In genomic region chr4:70601301-70601700, GRCm38 (mm10) we compare ENCODE assay signal across 8 mouse cellular contexts.
DNase-seq lines count a peak whose midpoint lies in the region; ATAC-seq and TF ChIP-seq lines count a peak whose summit lies in the region.

No protein-coding gene starts in this region.

- DNase-seq in cerebellum, adult 11-12 months = no peak
- DNase-seq in right cerebral cortex, adult 18-20 months = peak; percentile 46
- DNase-seq in right cerebral cortex, postnatal 25 days = no peak
- peak; percentile 9 for DNase-seq in induced T-regulatory cell, adult 2 months (ENCODE audit: low read depth)
- DNase-seq in mesoderm, embryonic 11.5 days (ENCODE audit: low read depth, low spot score) = peak; percentile 44
- DNase-seq in yolk sac, embryonic 10.5 days (ENCODE audit: low spot score) = no peak

- no peak overlapping the region for H3K4me3 ChIP-seq in cortical plate, adult 2 months (ENCODE audit: insufficient read depth, low read length)

- H3K27ac ChIP-seq in cortical plate, adult 2 months (ENCODE audit: insufficient read depth, low read length) = no peak overlapping the region

- no peaks in the 10 kb centered on the region for H3K4me1 ChIP-seq in cortical plate, adult 2 months (ENCODE audit: control insufficient read depth, insufficient read depth, low read length)

- no peak for TF ChIP-seq POLR2A in cortical plate, adult 2 months (IDR thresholded peaks at IDR 0.05; ENCODE audit: extremely low read depth, insufficient read depth, low read length)

- TF ChIP-seq CTCF in cortical plate, adult 2 months (IDR thresholded peaks at IDR 0.05; ENCODE audit: extremely low read depth, insufficient read depth, low read length) = peak; percentile 77

- ATAC-seq in cerebellum, adult (ENCODE audit: insufficient number of reproducible peaks, low FRiP score, low TSS enrichment) = peak; percentile 86

Comparison
In these comparisons a context has a peak if more than half of its experiments do, and no peak if none do; other contexts are left out.
1. DNase-seq: peak in right cerebral cortex, adult 18-20 months (single experiment), induced T-regulatory cell, adult 2 months (single experiment) and mesoderm, embryonic 11.5 days (single experiment); none in cerebellum, adult 11-12 months (single experiment), right cerebral cortex, postnatal 25 days (single experiment) and yolk sac, embryonic 10.5 days (single experiment).